Mouse (Mus musculus): ENCODE results near the gene Myo9b.

The Myo9b gene

GRCm38 (mm10) chr8:71388267-71388666 is 115.8 kb downstream of the Myo9b start:
- DNase-seq (ENCODE audit: low read depth), result no peak

GRCm38 (mm10) chr8:71391696-71392095 is 119.2 kb downstream of the Myo9b start:
- no peak for DNase-seq (ENCODE audit: low read depth)

GRCm38 (mm10) chr8:71392391-71392790 is 119.9 kb downstream of the Myo9b start:
- no peak for DNase-seq (ENCODE audit: low read depth)

- DNase-seq (ENCODE audit: low read depth), result peak; percentile 65
Measured at GRCm38 (mm10) chr8:71392871-71393270, 120.4 kb downstream of the Myo9b start.

- no peak for DNase-seq (ENCODE audit: low read depth)
Measured at GRCm38 (mm10) chr8:71394481-71394880, 122.0 kb downstream of the Myo9b start.

GRCm38 (mm10) chr8:71395071-71395470 is 122.6 kb downstream of the Myo9b start:
- DNase-seq (ENCODE audit: low read depth), result no peak

GRCm38 (mm10) chr8:71395629-71396028 is 123.1 kb downstream of the Myo9b start, which contains the start of gene Ushbp1:
Gene Ushbp1, minus strand, starts transcription at chr8:71395802.
- DNase-seq (ENCODE audit: low read depth), result no peak

- DNase-seq (ENCODE audit: low read depth), result peak; percentile 96
Measured at GRCm38 (mm10) chr8:71396639-71397305, 124.3 kb downstream of the Myo9b start, which contains the start of gene Babam1. Gene Babam1, plus strand, starts transcription at chr8:71396861.

GRCm38 (mm10) chr8:71397701-71398100 is 125.2 kb downstream of the Myo9b start:
- no peak for DNase-seq (ENCODE audit: low read depth)

GRCm38 (mm10) chr8:71400826-71401225 is 128.3 kb downstream of the Myo9b start:
- DNase-seq (ENCODE audit: low read depth), result no peak

- no peak for DNase-seq (ENCODE audit: low read depth)
Measured at GRCm38 (mm10) chr8:71401454-71401853, 128.9 kb downstream of the Myo9b start.

GRCm38 (mm10) chr8:71402446-71402964 is 130.0 kb downstream of the Myo9b start:
- no peak for DNase-seq (ENCODE audit: low read depth)

GRCm38 (mm10) chr8:71403107-71403885 is 130.8 kb downstream of the Myo9b start:
- no peak for DNase-seq (ENCODE audit: low read depth)

- DNase-seq (ENCODE audit: low read depth), result no peak
Measured at GRCm38 (mm10) chr8:71404011-71404410, 131.5 kb downstream of the Myo9b start.

GRCm38 (mm10) chr8:71404951-71405351 is 132.4 kb downstream of the Myo9b start:
- DNase-seq (ENCODE audit: low read depth), result peak; percentile 52

- peak; percentile 98 for DNase-seq (ENCODE audit: low read depth)
Measured at GRCm38 (mm10) chr8:71405401-71406098, 133.0 kb downstream of the Myo9b start, which contains the start of gene Ankle1. Gene Ankle1, plus strand, starts transcription at chr8:71406010.

GRCm38 (mm10) chr8:71406099-71407015 is 133.8 kb downstream of the Myo9b start:
- DNase-seq (ENCODE audit: low read depth), result peak; percentile 89

GRCm38 (mm10) chr8:71407441-71407840 is 134.9 kb downstream of the Myo9b start:
- DNase-seq (ENCODE audit: low read depth), result no peak

GRCm38 (mm10) chr8:71408231-71408630 is 135.7 kb downstream of the Myo9b start:
- DNase-seq (ENCODE audit: low read depth), result no peak

All from NIH3T3 (cell line).